Mouse (Mus musculus) ovary, adult 18-20 months (tissue): ENCODE results near the gene Krt12.

Experiments
- DNase-seq: peaks from one replicate; pipeline ENCODE4 v3.0.0; 2022; ENCODE audit warnings: low spot score, mixed read lengths

Krt12 gene

GRCm38 (mm10) chr11:99398084-99398483, 24.0 kb downstream of the Krt12 start:
- no peak for DNase-seq

- DNase-seq, result no peak
Measured at GRCm38 (mm10) chr11:99396661-99397060, 25.4 kb downstream of the Krt12 start.

- DNase-seq, result no peak
Measured at GRCm38 (mm10) chr11:99396034-99396433, 26.0 kb downstream of the Krt12 start.

GRCm38 (mm10) chr11:99392492-99392891, 29.6 kb downstream of the Krt12 start:
- no peak for DNase-seq

GRCm38 (mm10) chr11:99391375-99391774, 30.7 kb downstream of the Krt12 start:
- no peak for DNase-seq

- DNase-seq, result no peak
Measured at GRCm38 (mm10) chr11:99390866-99391265, 31.2 kb downstream of the Krt12 start.

- no peak for DNase-seq
Measured at GRCm38 (mm10) chr11:99389264-99389663, 32.8 kb downstream of the Krt12 start, which contains the start of gene Krt10. TSS of gene Krt10 (minus strand) at chr11:99389364.

- DNase-seq, result no peak
Measured at GRCm38 (mm10) chr11:99388661-99389060, 33.4 kb downstream of the Krt12 start.

GRCm38 (mm10) chr11:99385813-99386721, 36.0 kb downstream of the Krt12 start:
- peak; percentile 88 for DNase-seq

- DNase-seq, result no peak
Measured at GRCm38 (mm10) chr11:99379568-99379967, 42.5 kb downstream of the Krt12 start.

GRCm38 (mm10) chr11:99374803-99375202, 47.3 kb downstream of the Krt12 start, which contains the start of gene Krt28:
TSS of gene Krt28 (minus strand) at chr11:99374903.
- no peak for DNase-seq

GRCm38 (mm10) chr11:99369853-99370451, 52.1 kb downstream of the Krt12 start:
- no peak for DNase-seq

- DNase-seq, result no peak
Measured at GRCm38 (mm10) chr11:99369229-99369628, 52.8 kb downstream of the Krt12 start.

GRCm38 (mm10) chr11:99366791-99367190, 55.3 kb downstream of the Krt12 start:
- no peak for DNase-seq
